Mouse (Mus musculus): ENCODE data around the gene Ctf2. TPM values are rescaled to one million over a fixed set of nuclear protein-coding genes. Genes with fewer than 3 reads are reported as not detected.
A peak's percentile ranks its signal among the peaks of the same experiment; 100 is the strongest.
"Not testable (repeated sequence)": the region's sequence is repeated elsewhere in the genome, so short reads cannot be mapped to it uniquely, and the experiment has no call there.

The Ctf2 gene
- total RNA-seq (2015) (not detected in 2 replicates), total RNA-seq (2017) (not detected in 2 replicates)

- not testable (repeated sequence) for ATAC-seq (ENCODE audit: poor library complexity, severe bottlenecking)
These were observed at the start of gene Ctf2 for GRCm38 (mm10) chr7:127732066-127732465. Gene Ctf2, minus strand, starts transcription at chr7:127732166.

GRCm38 (mm10) chr7:127778350-127778749 lies 46.4 kb upstream of the Ctf2 start:
- ATAC-seq (ENCODE audit: poor library complexity, severe bottlenecking) = no peak

GRCm38 (mm10) chr7:127777474-127778266 lies 45.7 kb upstream of the Ctf2 start:
- ATAC-seq (ENCODE audit: poor library complexity, severe bottlenecking) = no peak

GRCm38 (mm10) chr7:127776878-127777473 lies 45.0 kb upstream of the Ctf2 start:
- ATAC-seq (ENCODE audit: poor library complexity, severe bottlenecking) = peak; percentile 94

GRCm38 (mm10) chr7:127776426-127776825 lies 44.5 kb upstream of the Ctf2 start, which contains the start of gene Setd1a:
Gene Setd1a, plus strand, starts transcription at chr7:127776670.
- ATAC-seq (ENCODE audit: poor library complexity, severe bottlenecking) = peak; percentile 62

- ATAC-seq (ENCODE audit: poor library complexity, severe bottlenecking) = not testable (repeated sequence)
These were observed 43.9 kb upstream of the Ctf2 start for GRCm38 (mm10) chr7:127775837-127776236.

GRCm38 (mm10) chr7:127773664-127774384 lies 41.9 kb upstream of the Ctf2 start:
- ATAC-seq (ENCODE audit: poor library complexity, severe bottlenecking) = peak; percentile 28

GRCm38 (mm10) chr7:127772557-127772956 lies 40.6 kb upstream of the Ctf2 start:
- ATAC-seq (ENCODE audit: poor library complexity, severe bottlenecking) = no peak

- no peak for ATAC-seq (ENCODE audit: poor library complexity, severe bottlenecking)
These were observed 40.1 kb upstream of the Ctf2 start for GRCm38 (mm10) chr7:127772080-127772479.

- ATAC-seq (ENCODE audit: poor library complexity, severe bottlenecking) = no peak
These were observed 39.3 kb upstream of the Ctf2 start for GRCm38 (mm10) chr7:127771262-127771661.

- ATAC-seq (ENCODE audit: poor library complexity, severe bottlenecking) = peak; percentile 34
These were observed 38.3 kb upstream of the Ctf2 start for GRCm38 (mm10) chr7:127770039-127770905.

- ATAC-seq (ENCODE audit: poor library complexity, severe bottlenecking) = peak; percentile 83
These were observed 37.7 kb upstream of the Ctf2 start, which contains the start of gene Orai3 for GRCm38 (mm10) chr7:127769651-127770038. Gene Orai3, plus strand, starts transcription at chr7:127769815.

GRCm38 (mm10) chr7:127768997-127769593 lies 37.1 kb upstream of the Ctf2 start:
- peak; percentile 74 for ATAC-seq (ENCODE audit: poor library complexity, severe bottlenecking)

- ATAC-seq (ENCODE audit: poor library complexity, severe bottlenecking) = no peak
These were observed 36.5 kb upstream of the Ctf2 start for GRCm38 (mm10) chr7:127768346-127768996.

GRCm38 (mm10) chr7:127767671-127768345 lies 35.8 kb upstream of the Ctf2 start:
- ATAC-seq (ENCODE audit: poor library complexity, severe bottlenecking) = no peak

GRCm38 (mm10) chr7:127766851-127767609 lies 35.1 kb upstream of the Ctf2 start:
- no peak for ATAC-seq (ENCODE audit: poor library complexity, severe bottlenecking)

GRCm38 (mm10) chr7:127765756-127766155 lies 33.8 kb upstream of the Ctf2 start:
- ATAC-seq (ENCODE audit: poor library complexity, severe bottlenecking) = no peak

- ATAC-seq (ENCODE audit: poor library complexity, severe bottlenecking) = no peak
These were observed 31.7 kb upstream of the Ctf2 start for GRCm38 (mm10) chr7:127763642-127764041.

Measured in megakaryocyte, adult 5-6 weeks (primary cell).